Mouse (Mus musculus) CH12.LX (cell line): ENCODE measurements around the gene Crtc1. TPM values are rescaled to one million over a fixed set of nuclear protein-coding genes. Genes with fewer than 3 reads are reported as not detected.

ENCODE experiments used
- DNase-seq: peaks from one replicate; pipeline ENCODE4 v3.0.0-alpha.2; 2013; ENCODE audit errors: extremely low read depth
- H3K27ac ChIP-seq: 2 replicates; pipeline ENCODE4 v1.5.1; 2012; ENCODE audit warnings: low read depth, mild to moderate bottlenecking, control low read depth, moderate library complexity; ENCODE audit not compliant: insufficient read depth
- H3K27me3 ChIP-seq: replicated peaks from 2 replicates; pipeline ENCODE3; 2012; ENCODE audit warnings: inconsistent platforms
- H3K36me3 ChIP-seq, 2 experiments: replicated peaks in 1 of 2; 2 replicates each; pipeline versions ENCODE3 to v1.6.1; 2012; ENCODE audit warnings: inconsistent platforms in 1 of 2, low read length in 1 of 2, mild to moderate bottlenecking in 1 of 2, mixed read lengths in 1 of 2, moderate library complexity in 1 of 2; ENCODE audit not compliant: control insufficient read depth in 1 of 2, insufficient read depth in 1 of 2
- H3K4me1 ChIP-seq, 2 experiments: 2 replicates each; pipeline ENCODE4 v1.6.1; 2012; ENCODE audit warnings: inconsistent platforms in 1 of 2, moderate library complexity in 1 of 2; ENCODE audit not compliant: insufficient read depth in 2 of 2, control insufficient read depth in 1 of 2
- H3K4me2 ChIP-seq: 2 replicates; pipeline ENCODE4 v1.6.1; 2012; ENCODE audit warnings: low read depth, mild to moderate bottlenecking, control low read depth; ENCODE audit not compliant: poor library complexity, insufficient read depth, severe bottlenecking
- H3K4me3 ChIP-seq, 3 experiments: fragments of 150-350 bp in 1 of 3; sonication (generic) in 1 of 3; replicated peaks in 1 of 3; 2 replicates each; pipeline versions ENCODE3 to v1.5.1; 2011 to 2012; ENCODE audit warnings: low read depth in 2 of 3, low read length in 2 of 3, mild to moderate bottlenecking in 2 of 3, moderate library complexity in 2 of 3, control low read depth in 1 of 3, improper control_type of control experiment in 1 of 3, inconsistent platforms in 1 of 3, mixed read lengths in 1 of 3; ENCODE audit not compliant: poor library complexity in 1 of 3
- H3K79me2 ChIP-seq: replicated peaks from 2 replicates; pipeline ENCODE4 v1.6.1; 2012; ENCODE audit warnings: mild to moderate bottlenecking, moderate library complexity; ENCODE audit not compliant: control insufficient read depth, poor library complexity, insufficient read depth, severe bottlenecking; ENCODE audit errors: extremely low read depth
- H3K9ac ChIP-seq: 2 replicates; pipeline ENCODE4 v1.6.1; 2012; ENCODE audit warnings: low read depth, mild to moderate bottlenecking, control low read depth, moderate library complexity; ENCODE audit not compliant: insufficient read depth
- H3K9me3 ChIP-seq: replicated peaks from 2 replicates; pipeline ENCODE3; 2012; ENCODE audit warnings: low read length, inconsistent platforms, mixed read lengths
- CHD1 ChIP-seq: IDR thresholded peaks from 2 replicates; pipeline ENCODE4 v1.6.1; 2012; ENCODE audit warnings: low read depth, low read length, improper control_type of control experiment, inconsistent platforms
- CTCF ChIP-seq, 2 experiments: IDR thresholded peaks in 1 of 2; conservative IDR thresholded peaks in 1 of 2; 2 replicates each; pipeline ENCODE4 v1.5.1; 2011 to 2012; ENCODE audit warnings: low read depth in 2 of 2, low read length in 2 of 2, improper control_type of control experiment in 1 of 2, inconsistent platforms in 1 of 2, mild to moderate bottlenecking in 1 of 2, moderate library complexity in 1 of 2
- E2F4 ChIP-seq: IDR thresholded peaks from 2 replicates; pipeline ENCODE4 v1.6.1; 2011; ENCODE audit warnings: low read depth, low read length, improper control_type of control experiment; ENCODE audit not compliant: insufficient replicate concordance
- ELF1 ChIP-seq: IDR thresholded peaks from 2 replicates; pipeline ENCODE4 v1.6.1; 2014; ENCODE audit warnings: low read depth, mild to moderate bottlenecking, inconsistent platforms, low read length, improper control_type of control experiment
- ETS1 ChIP-seq: conservative IDR thresholded peaks from 2 replicates; pipeline ENCODE4 v1.6.1; 2012; ENCODE audit warnings: low read depth, mild to moderate bottlenecking, inconsistent platforms, low read length, improper control_type of control experiment, moderate library complexity
- HCFC1 ChIP-seq: IDR thresholded peaks from 2 replicates; pipeline ENCODE4 v1.6.1; 2012; ENCODE audit warnings: low read depth, mild to moderate bottlenecking, inconsistent platforms, low read length, improper control_type of control experiment
- IRF4 ChIP-seq: IDR thresholded peaks from 2 replicates; pipeline ENCODE4 v1.6.1; 2014; ENCODE audit warnings: low read depth, mild to moderate bottlenecking, inconsistent platforms, low read length, improper control_type of control experiment
- JUN ChIP-seq: IDR thresholded peaks from 2 replicates; pipeline ENCODE4 v1.6.1; 2011; ENCODE audit warnings: low read depth, mild to moderate bottlenecking, low read length, improper control_type of control experiment, moderate library complexity; ENCODE audit not compliant: insufficient read depth
- KAT2A ChIP-seq: IDR thresholded peaks from 2 replicates; pipeline ENCODE4 v1.6.1; 2012; ENCODE audit warnings: low read length, improper control_type of control experiment, inconsistent platforms; ENCODE audit not compliant: insufficient replicate concordance
- MAX ChIP-seq: IDR thresholded peaks from 2 replicates; pipeline ENCODE4 v1.6.1; 2011; ENCODE audit warnings: low read length, improper control_type of control experiment
- MEF2A ChIP-seq: IDR thresholded peaks from 2 replicates; pipeline ENCODE4 v1.6.1; 2014; ENCODE audit warnings: low read depth, mild to moderate bottlenecking, inconsistent platforms, low read length, improper control_type of control experiment, borderline replicate concordance
- MXI1 ChIP-seq: IDR thresholded peaks from 2 replicates; pipeline ENCODE4 v1.6.1; 2011; ENCODE audit warnings: mild to moderate bottlenecking, low read depth, low read length, improper control_type of control experiment
- NELFE ChIP-seq: IDR thresholded peaks from 2 replicates; pipeline ENCODE4 v1.6.1; 2011; ENCODE audit warnings: low read depth, low read length, improper control_type of control experiment
- NRF1 ChIP-seq: IDR thresholded peaks from 2 replicates; pipeline ENCODE4 v1.6.1; 2014; ENCODE audit warnings: low read depth, mild to moderate bottlenecking, inconsistent platforms, low read length, improper control_type of control experiment, moderate library complexity
- PAX5 ChIP-seq: IDR thresholded peaks from 2 replicates; pipeline ENCODE4 v1.6.1; 2012; ENCODE audit warnings: low read length, inconsistent platforms, mixed read lengths
- POLR2AphosphoS2 ChIP-seq: IDR thresholded peaks from 2 replicates; pipeline ENCODE4 v1.6.1; 2011; ENCODE audit warnings: low read depth, low read length, improper control_type of control experiment
- RCOR1 ChIP-seq: conservative IDR thresholded peaks from 2 replicates; pipeline ENCODE4 v1.6.1; 2012; ENCODE audit warnings: low read depth, mild to moderate bottlenecking, inconsistent platforms, low read length, improper control_type of control experiment
- SIN3A ChIP-seq: IDR thresholded peaks from 2 replicates; pipeline ENCODE4 v1.6.1; 2012; ENCODE audit warnings: low read length, improper control_type of control experiment, inconsistent platforms
- SMC3 ChIP-seq: IDR thresholded peaks from 2 replicates; pipeline ENCODE4 v1.6.1; 2011; ENCODE audit warnings: low read depth, low read length, improper control_type of control experiment
- TBP ChIP-seq: conservative IDR thresholded peaks from 2 replicates; pipeline ENCODE4 v1.6.1; 2011; ENCODE audit warnings: low read depth, low read length, improper control_type of control experiment
- TCF12 ChIP-seq: IDR thresholded peaks from 2 replicates; pipeline ENCODE4 v1.6.1; 2014; ENCODE audit warnings: low read depth, mild to moderate bottlenecking, inconsistent platforms, low read length, improper control_type of control experiment
- UBTF ChIP-seq: IDR thresholded peaks from 2 replicates; pipeline ENCODE4 v1.6.1; 2012; ENCODE audit warnings: low read depth, mild to moderate bottlenecking, inconsistent platforms, low read length, improper control_type of control experiment, moderate library complexity
- USF1 ChIP-seq: IDR thresholded peaks from 2 replicates; pipeline ENCODE4 v1.6.1; 2014; ENCODE audit warnings: low read depth, mild to moderate bottlenecking, inconsistent platforms, low read length, improper control_type of control experiment
- USF2 ChIP-seq: conservative IDR thresholded peaks from 2 replicates; pipeline ENCODE4 v1.6.1; 2011; ENCODE audit warnings: low read depth, low read length, improper control_type of control experiment
- ZKSCAN1 ChIP-seq: IDR thresholded peaks from 2 replicates; pipeline ENCODE4 v1.6.1; 2012; ENCODE audit warnings: low read depth, inconsistent platforms, low read length, improper control_type of control experiment, borderline replicate concordance
- ZNF384 ChIP-seq: IDR thresholded peaks from 2 replicates; pipeline ENCODE4 v1.6.1; 2012; ENCODE audit warnings: low read depth, low read length, improper control_type of control experiment, inconsistent platforms
- dilution Hi-C: fragments of 300-500 bp; cut with MboI; formaldehyde crosslinking; loops from 2 replicates; pipeline ENCODE4 v1.14.3; 2020; ENCODE audit warnings: low sequenced_read_pairs; ENCODE audit not compliant: extremely low pct_unique_long_range_greater_than_20kb, extremely low pct_ligation_motif_present
- in situ Hi-C: fragments of 300-500 bp; cut with MboI; formaldehyde crosslinking; loops from 3 replicates; pipeline ENCODE4 v1.14.3; 2019; ENCODE audit warnings: low sequenced_read_pairs, low pct_ligation_motif_present, low pct_unique_long_range_greater_than_20kb, mixed read lengths
- polyA plus RNA-seq: library from polyadenylated mRNA; unstranded; fragments of >175 nt; gene quantifications from 2 replicates; pipeline ENCODE4 v1.2.1, GENCODE M21; 2012; ENCODE audit warnings: low read depth; ENCODE audit not compliant: insufficient read length
- total RNA-seq, 2 experiments: library from RNA; depleted of rRNA; stranded (reverse); fragments of 300-350 nt in 1 of 2; fragments of >200 nt in 1 of 2; gene quantifications; 2 replicates each; pipeline ENCODE4 v1.2.3; 2012 to 2014

The Crtc1 gene
- total and polyA plus RNA-seq, 3 experiments, result 2.0 to 8.6 (median 2.2) TPM

DNA sequence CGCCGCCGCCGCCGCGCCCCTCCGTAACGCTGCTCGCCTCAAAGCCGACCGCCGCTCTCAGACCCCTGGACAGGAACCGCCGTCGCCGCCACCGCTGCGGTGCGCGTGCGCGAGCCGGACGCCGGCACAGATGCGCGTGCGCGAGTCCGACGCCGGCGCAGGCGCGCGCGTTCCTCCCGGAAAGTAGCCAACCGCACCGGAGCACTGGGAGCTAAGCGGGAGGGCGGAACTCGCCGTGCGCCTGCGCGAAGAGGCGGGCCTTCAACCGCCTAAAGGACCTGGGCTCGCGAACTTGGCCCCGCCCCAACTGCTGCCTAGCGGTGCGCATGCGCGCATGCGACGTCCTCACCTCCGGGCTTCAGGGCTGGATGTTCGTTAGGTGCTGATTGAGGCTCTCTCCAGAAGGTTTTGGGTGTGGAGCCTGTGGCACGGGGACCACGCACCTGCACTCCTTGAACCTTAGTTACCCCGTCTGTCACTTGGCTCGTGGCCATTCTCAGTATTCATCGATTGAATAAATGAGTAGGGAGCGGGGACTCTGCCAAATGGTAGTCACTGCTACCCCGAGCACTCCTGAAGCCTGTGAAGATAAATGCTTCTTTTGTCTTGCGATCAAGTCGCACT lies 86.1 kb downstream of the Crtc1 start, which contains the start of gene Upf1 (continued):
- TF ChIP-seq KAT2A, result no peak; the same call in 1 of the 2 replicates

DNA sequence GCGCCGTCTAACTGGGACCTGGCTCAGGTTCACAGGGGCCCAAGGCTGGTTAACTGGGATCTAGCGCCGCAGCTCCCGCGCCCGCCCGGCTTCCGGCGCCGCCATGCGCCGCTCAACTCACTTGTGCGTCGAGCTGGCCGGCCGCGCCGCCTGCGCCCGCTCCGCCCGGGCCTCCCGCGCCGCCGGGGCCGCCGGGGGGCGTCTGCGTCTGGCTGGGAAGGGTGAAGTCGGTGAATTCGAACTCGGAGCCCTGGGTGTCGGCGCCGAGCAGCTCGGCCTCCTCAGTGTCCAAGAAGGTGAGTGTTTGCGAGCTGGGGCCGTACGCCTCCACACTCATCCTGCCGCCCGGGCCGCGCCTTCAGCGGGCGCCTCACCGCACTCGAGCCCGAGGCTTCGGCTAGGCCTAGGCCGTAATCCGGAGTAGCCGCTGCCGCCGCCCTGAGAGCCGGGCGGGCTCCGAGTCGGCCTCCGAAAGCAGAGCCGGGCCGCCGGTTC lies 86.7 kb downstream of the Crtc1 start:
- H3K36me3 ChIP-seq, result peaks cover 14 to 38% of the 10 kb centered on the region in 2 experiments
- TF ChIP-seq E2F4 (no peak), CHD1 (no peak), KAT2A (no peak), SMC3 (no peak), PAX5 (no peak), TCF12 (0 out of 2 replicates have a peak, but pooled peaks have one; percentile 6), JUN (no peak), MXI1 (no peak), SIN3A (0 out of 2 replicates have a peak, but pooled peaks have one; percentile 47), UBTF (peak; percentile 100), CTCF (conservative IDR thresholded peaks at IDR 0.05 in 1 of 2, IDR thresholded peaks at IDR 0.05 in 1 of 2; ENCODE audit: low read depth in 2 of 2, low read length in 2 of 2) (no peak), TBP (no peak), IRF4 (no peak), HCFC1 (0 out of 2 replicates have a peak, but pooled peaks have one; percentile 3), ZKSCAN1 (no peak)
- TF ChIP-seq, all 38 proteins: peak for 4
- dilution Hi-C loops (no loop called here), in situ Hi-C loops (no loop called here)
- Histone ChIP-seq H3K27me3 (no peaks in the 10 kb centered on the region), H3K27ac (peak overlapping the region; percentile 48), H3K4me2 (peak overlapping the region; percentile 58), H3K4me1 (peaks cover 39 to 51% of the 10 kb centered on the region in 2 experiments), H3K9me3 (no peaks in the 10 kb centered on the region), H3K79me2 (peaks cover 51% of the 10 kb centered on the region), H3K4me3 (peak overlapping the region; percentile 85 to 90 (median 85)), H3K9ac (peak overlapping the region; percentile 83)
- DNase-seq, result peak; percentile 20

DNA sequence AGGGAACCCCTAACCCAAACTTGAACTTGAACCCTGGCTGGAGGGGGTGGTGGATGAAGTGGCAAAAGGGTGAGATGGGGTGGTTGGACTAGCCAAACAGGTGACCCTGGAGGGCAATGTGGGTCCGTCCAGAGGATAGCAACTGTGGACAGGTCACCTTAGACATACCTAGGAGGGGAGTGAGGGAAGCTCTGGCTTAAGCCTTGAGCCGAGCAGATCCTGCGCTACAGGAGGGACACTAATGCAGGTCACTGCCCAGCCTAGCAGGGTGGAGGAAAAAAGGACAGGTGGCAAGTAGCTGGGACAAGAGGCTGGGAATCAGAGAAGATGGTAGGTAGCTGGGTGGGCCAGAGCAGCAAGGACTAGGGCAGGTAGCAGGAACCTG lies 87.4 kb downstream of the Crtc1 start:
- Histone ChIP-seq H3K27ac (no peak overlapping the region), H3K4me1 (peaks cover 44 to 58% of the 10 kb centered on the region in 2 experiments)
- TF ChIP-seq MEF2A (no peak), POLR2AphosphoS2 (no peak), USF2 (no peak), ELF1 (no peak), RCOR1 (no peak), ZKSCAN1 (no peak), NRF1 (no peak), USF1 (no peak), HCFC1 (no peak), MXI1 (no peak), CHD1 (no peak), MAX (no peak), NELFE (no peak), ETS1 (no peak), ZNF384 (no peak)
- TF ChIP-seq, all 38 proteins: peak for 0

More for the DNA sequence above, 87.4 kb downstream of the Crtc1 start:
- Histone ChIP-seq H3K4me3 (peak overlapping the region; percentile 85 to 90 (median 85)), H3K36me3 (peaks cover 14 to 44% of the 10 kb centered on the region in 2 experiments), H3K79me2 (peaks cover 58% of the 10 kb centered on the region), H3K9ac (peak overlapping the region; percentile 83), H3K9me3 (no peaks in the 10 kb centered on the region), H3K4me2 (peak overlapping the region; percentile 58), H3K27me3 (no peaks in the 10 kb centered on the region)
- in situ Hi-C loops, result no loop called here
- no peak for DNase-seq
- dilution Hi-C loops, result no loop called here
